Mouse (Mus musculus) testis, adult 2 months (tissue): ENCODE measurements around the gene Tll2.

Experiments
- CTCF ChIP-seq: fragments of 200-500 bp; IDR thresholded peaks from 2 replicates; pipeline ENCODE4 v1.5.1; 2012; ENCODE audit warnings: low read depth, mild to moderate bottlenecking, inconsistent platforms, low read length, moderate library complexity; ENCODE audit not compliant: control insufficient read depth, insufficient read depth, insufficient replicate concordance
- POLR2A ChIP-seq: fragments of 200-500 bp; IDR thresholded peaks from 2 replicates; pipeline ENCODE4 v1.6.1; 2012; ENCODE audit warnings: low read depth, mild to moderate bottlenecking, inconsistent platforms, low read length, moderate library complexity; ENCODE audit not compliant: control insufficient read depth

- TF ChIP-seq CTCF (no peak), POLR2A (no peak)
Measured at GRCm38 (mm10) chr19:41113911-41114531, 92.6 kb downstream of the Tll2 start.
